In genomic region chr1:171246709-171247452, GRCm38 (mm10) we compare ENCODE assay signal across 8 mouse cellular contexts. TPM values are rescaled to one million over a fixed set of nuclear protein-coding genes. Genes with fewer than 3 reads are reported as not detected.
DNase-seq lines count a peak whose midpoint lies in the region; ATAC-seq lines count a peak whose summit lies in the region.

No protein-coding gene starts in this region.

- peak; percentile 99 for DNase-seq in NIH3T3 (ENCODE audit: low read depth)
- peak; percentile 99 for DNase-seq in cerebellum, postnatal 10 days
- peak; percentile 97 for DNase-seq in frontal cortex, postnatal 10 days (ENCODE audit: low spot score in 2 of 2)
- DNase-seq in layer of hippocampus, postnatal 14 days (ENCODE audit: low spot score in 2 of 2), result peak; percentile 97 to 99
- peak; percentile 98 for DNase-seq in lung, postnatal 14 days
- peak; percentile 98 for DNase-seq in retina, adult 2 months (ENCODE audit: low read depth, low spot score)
- peak; percentile 96 for DNase-seq in thymus, postnatal 36 days

- peaks cover 47% of the 10 kb centered on the region for H3K4me1 ChIP-seq in hindbrain, embryonic 12.5 days

- peak overlapping the region; percentile 79 for H3K4me3 ChIP-seq in hindbrain, embryonic 12.5 days

- H3K27me3 ChIP-seq in hindbrain, embryonic 12.5 days, result no peaks in the 10 kb centered on the region

- H3K4me2 ChIP-seq in hindbrain, embryonic 12.5 days (replicated peaks), result peak overlapping the region; percentile 87

- H3K36me3 ChIP-seq in hindbrain, embryonic 12.5 days, result peaks cover 25% of the 10 kb centered on the region

- H3K27ac ChIP-seq in hindbrain, embryonic 12.5 days, result peak overlapping the region; percentile 83

- no peaks in the 10 kb centered on the region for H3K9me3 ChIP-seq in hindbrain, embryonic 12.5 days (replicated peaks)

- peak overlapping the region; percentile 95 for H3K9ac ChIP-seq in hindbrain, embryonic 12.5 days

- peak; percentile 91 for ATAC-seq in hindbrain, embryonic 12.5 days (ENCODE audit: low FRiP score)

- WGBS in hindbrain, embryonic 12.5 days, result under 1% methylated on average over 41 of the region's 41 CpGs

RNA-seq across cellular contexts. Expression of gene Adamts4, which starts 3.3 kb away (rescaled TPM):
- polyA plus RNA-seq in hindbrain, embryonic 12.5 days (2016; fragmentation: Nextera tagmentation; extraction: Ambion mirVana), result 8.5 and 10.6 TPM in 2 replicates
- total RNA-seq in layer of hippocampus, postnatal 14 days (2021), result 10 to 100 TPM; 31.5 to 34.6 TPM

RNA-seq across cellular contexts. Expression of gene Ndufs2, which starts 4.3 kb away (rescaled TPM):
- polyA plus RNA-seq in hindbrain, embryonic 12.5 days (2016; fragmentation: Nextera tagmentation; extraction: Ambion mirVana), result 209 and 227 TPM in 2 replicates
- 100 to 1,000 TPM; 274 to 282 TPM for total RNA-seq in layer of hippocampus, postnatal 14 days (2021)

RNA-seq across cellular contexts. Expression of gene Fcer1g, which starts 12.7 kb away (rescaled TPM):
- polyA plus RNA-seq in hindbrain, embryonic 12.5 days (2016; fragmentation: Nextera tagmentation; extraction: Ambion mirVana), result 22.1 and 24.1 TPM in 2 replicates
- total RNA-seq in layer of hippocampus, postnatal 14 days (2021), result 10 to 100 TPM; 14.4 to 14.6 TPM

RNA-seq across cellular contexts. Expression of gene Apoa2, which starts 22.0 kb away (rescaled TPM):
- polyA plus RNA-seq in hindbrain, embryonic 12.5 days (2016; fragmentation: Nextera tagmentation; extraction: Ambion mirVana), result 2.7 and 4.2 TPM in 2 replicates
- 1 to 10 TPM; 1.3 to 3.2 TPM for total RNA-seq in layer of hippocampus, postnatal 14 days (2021)

RNA-seq across cellular contexts. Expression of gene B4galt3, which starts 23.2 kb away (rescaled TPM):
- 83.6 and 85.6 TPM in 2 replicates for polyA plus RNA-seq in hindbrain, embryonic 12.5 days (2016; fragmentation: Nextera tagmentation; extraction: Ambion mirVana)
- 10 to 100 TPM; 54.8 to 62.8 TPM for total RNA-seq in layer of hippocampus, postnatal 14 days (2021)

Comparison
In these comparisons a context has a peak if more than half of its experiments do, and no peak if none do; other contexts are left out.
1. Peak in every context shown above with its lines: DNase-seq, ATAC-seq, H3K4me3 ChIP-seq and H3K27ac ChIP-seq.